Mouse (Mus musculus): Measurements from ENCODE around the gene Tlk2.

DNA sequence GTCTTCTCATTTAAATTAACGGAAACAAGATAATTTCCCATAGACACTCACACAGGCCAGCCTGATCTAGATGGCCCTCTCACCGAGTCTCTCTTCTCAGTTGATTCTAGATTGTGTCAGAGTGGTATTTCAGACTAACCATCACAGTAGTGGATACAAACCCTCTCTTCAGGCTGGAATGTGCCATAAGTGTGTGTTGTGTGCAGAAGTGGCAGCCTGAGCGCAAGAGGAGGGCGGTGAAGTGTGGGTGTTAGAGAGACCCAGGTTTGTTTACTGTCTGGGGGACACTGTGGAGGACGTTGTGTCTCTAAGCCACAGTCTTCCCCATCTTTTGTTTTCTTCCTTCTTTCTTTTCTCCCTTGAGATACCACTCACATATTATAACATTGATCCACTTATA lies 144.9 kb downstream of the Tlk2 start:
- TF ChIP-seq CTCF (IDR thresholded peaks at IDR 0.05; ENCODE audit: extremely low read depth, insufficient read length, insufficient replicate concordance, low read depth, low read length) (no peak), POLR2A (IDR thresholded peaks at IDR 0.05; ENCODE audit: low read depth, low read length) (no peak)
